Mouse (Mus musculus): Measurements from ENCODE around the gene Cyp4a12b.
"Not testable (repeated sequence)": the region's sequence is repeated elsewhere in the genome, so short reads cannot be mapped to it uniquely, and the experiment has no call there.

Cyp4a12b gene

DNA sequence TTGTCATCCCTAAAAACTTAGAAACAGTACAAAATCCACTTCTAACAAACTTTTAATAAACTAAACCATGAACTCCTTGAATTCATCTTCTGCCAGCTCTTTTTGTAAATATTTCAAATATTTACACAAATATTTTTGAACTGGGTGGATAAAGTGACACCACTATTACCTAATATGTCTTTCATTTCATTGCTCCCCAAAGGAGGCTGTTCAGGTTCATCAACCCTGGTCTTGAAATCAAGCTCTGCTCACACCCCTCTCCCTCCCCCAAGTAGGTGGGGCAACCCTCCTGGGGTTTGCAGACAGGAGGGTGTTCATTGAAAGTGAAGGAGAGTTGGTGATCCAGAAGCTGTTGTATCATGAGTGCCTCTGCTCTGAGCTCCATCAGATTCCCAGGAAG, at the start of gene Cyp4a12b:
Gene Cyp4a12b, plus strand, starts transcription at position 301 of the 400 bp plus-strand sequence.
- DNase-seq (ENCODE audit: low read depth, low spot score), result not testable (repeated sequence)

- DNase-seq (ENCODE audit: low read depth, low spot score), result not testable (repeated sequence)
Measured at GRCm38 (mm10) chr4:115365624-115366023, 45.8 kb upstream of the Cyp4a12b start.

DNA sequence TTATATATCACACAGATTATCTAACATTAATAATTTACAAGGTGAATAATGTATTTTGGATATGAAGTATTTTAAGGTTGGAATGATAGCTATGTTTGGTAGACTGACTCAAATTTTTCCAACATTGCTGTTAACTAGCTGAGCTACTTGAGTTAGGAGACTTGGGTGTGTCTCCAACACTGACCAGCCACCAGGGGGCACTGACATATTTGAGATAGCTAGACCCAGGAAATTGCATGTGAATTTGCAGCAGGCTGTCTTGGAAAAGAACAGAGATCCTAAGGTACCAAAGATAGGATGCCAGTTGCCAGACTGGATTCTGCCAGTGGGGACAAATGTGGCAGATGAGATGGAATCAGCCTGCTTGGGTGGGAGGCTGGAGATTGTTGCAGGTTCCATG, 43.4 kb upstream of the Cyp4a12b start:
- not testable (repeated sequence) for DNase-seq (ENCODE audit: low read depth, low spot score)

DNA sequence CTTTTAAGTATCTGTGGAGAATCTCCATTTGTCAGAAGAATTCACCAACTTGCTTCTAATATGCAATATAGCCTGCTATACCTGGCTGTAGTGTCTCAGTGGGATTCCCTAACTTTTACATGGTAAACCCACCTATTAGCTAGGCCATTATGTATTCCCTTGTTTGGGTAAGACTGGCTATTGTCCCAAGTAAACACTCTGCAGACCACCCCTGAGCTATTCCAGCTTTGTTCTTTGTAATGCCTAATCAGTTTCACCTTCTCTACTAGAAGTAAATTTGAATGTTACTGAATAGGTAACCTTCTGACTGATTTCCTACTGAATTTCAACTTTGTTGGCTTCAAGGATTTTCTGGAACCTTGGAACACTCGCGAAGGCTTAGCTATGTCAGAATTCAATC, 15.2 kb upstream of the Cyp4a12b start:
- not testable (repeated sequence) for DNase-seq (ENCODE audit: low read depth, low spot score)

GRCm38 (mm10) chr4:115396950-115397349, 14.5 kb upstream of the Cyp4a12b start:
- DNase-seq (ENCODE audit: low read depth, low spot score), result not testable (repeated sequence)

DNA sequence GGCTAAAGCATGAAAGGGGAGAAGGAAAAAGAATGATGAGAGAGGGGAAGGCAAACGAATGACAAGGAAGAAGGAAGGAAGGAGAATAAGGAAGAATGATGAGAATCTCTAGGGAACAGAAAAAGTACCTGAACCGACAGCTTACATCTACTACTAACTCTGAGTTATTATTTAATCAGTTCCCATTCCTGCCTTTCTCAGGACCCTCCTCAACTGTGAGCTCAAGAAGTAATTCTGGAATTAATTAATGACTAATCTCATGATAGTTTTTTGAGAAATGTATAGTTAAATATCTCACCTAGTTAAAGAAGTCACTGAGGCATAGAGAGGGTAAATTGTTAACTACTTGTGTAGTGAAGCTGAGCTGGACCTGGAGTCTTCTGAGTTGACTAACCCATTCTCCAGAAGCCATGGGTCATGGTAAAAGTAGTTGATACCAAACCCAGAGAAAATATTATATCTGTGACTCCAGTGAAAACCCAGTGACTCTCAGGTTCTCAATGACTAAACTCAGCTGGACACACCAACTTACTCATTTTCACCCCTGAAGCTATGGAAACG, 39.2 kb downstream of the Cyp4a12b start:
- no peak for DNase-seq (ENCODE audit: low read depth, low spot score)

- no peak for DNase-seq (ENCODE audit: low read depth, low spot score)
Measured at GRCm38 (mm10) chr4:115452304-115452703, 40.9 kb downstream of the Cyp4a12b start, which contains the start of gene Cyp4a30b. Cyp4a30b (plus strand) TSS chr4:115452604.

DNA sequence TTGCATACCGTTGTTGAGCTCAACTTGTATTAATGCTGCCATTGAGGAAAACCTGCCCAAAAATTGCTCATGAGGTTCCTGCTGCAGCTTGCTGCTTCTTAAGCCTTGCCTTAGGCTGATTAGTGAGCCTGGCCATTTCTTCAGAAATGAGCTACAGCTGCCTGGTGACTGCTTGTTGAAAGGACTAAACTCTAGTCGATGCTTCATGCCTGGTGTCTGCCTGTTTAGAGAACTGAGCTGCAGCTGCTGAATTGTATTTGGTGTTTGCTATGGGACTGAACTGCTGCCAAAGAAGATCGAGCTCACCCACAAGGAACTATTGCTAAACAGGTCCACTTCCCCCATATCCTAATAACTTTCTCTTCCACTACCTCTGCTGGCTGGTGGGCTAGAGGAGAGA, 62.2 kb downstream of the Cyp4a12b start:
- not testable (repeated sequence) for DNase-seq (ENCODE audit: low read depth, low spot score)

- not testable (repeated sequence) for DNase-seq (ENCODE audit: low read depth, low spot score)
Measured at GRCm38 (mm10) chr4:115476051-115476450, 64.6 kb downstream of the Cyp4a12b start.

GRCm38 (mm10) chr4:115481006-115481652, 69.7 kb downstream of the Cyp4a12b start:
- no peak for DNase-seq (ENCODE audit: low read depth, low spot score)
